Mouse (Mus musculus) forebrain, embryonic 14.5 days (tissue): ENCODE measurements around the gene 1700113H08Rik. TPM values are rescaled to one million over a fixed set of nuclear protein-coding genes. Genes with fewer than 3 reads are reported as not detected.

Experiments used
- ATAC-seq: fragments of 200-750 bp; cut with Nextera tagmentation; 2 replicates; pipeline ENCODE4 v1.8.0; 2017; ENCODE audit warnings: mild to moderate bottlenecking, moderate library complexity
- DNase-seq: peaks from one replicate; pipeline ENCODE4 v3.0.0-alpha.2; 2015; ENCODE audit warnings: low spot score
- H3K27ac ChIP-seq: fragments of 300-500 bp; sonication (generic); 2 replicates; pipeline ENCODE4 v1.5.1; 2014; ENCODE audit warnings: low read depth, mild to moderate bottlenecking, control low read depth, low read length, moderate library complexity
- H3K27me3 ChIP-seq: fragments of 300-500 bp; sonication (generic); replicated peaks from 2 replicates; pipeline ENCODE4 v1.6.1; 2014; ENCODE audit warnings: low read length, control low read depth, mixed read lengths; ENCODE audit not compliant: control insufficient read depth, insufficient read depth
- H3K36me3 ChIP-seq: fragments of 300-500 bp; sonication (generic); 2 replicates; pipeline ENCODE4 v1.6.1; 2014; ENCODE audit warnings: low read length, control low read depth; ENCODE audit not compliant: control insufficient read depth, insufficient read depth
- H3K4me1 ChIP-seq: fragments of 300-500 bp; sonication (generic); 2 replicates; pipeline ENCODE4 v1.6.1; 2014; ENCODE audit warnings: antibody characterized with exemption, low read length, control low read depth; ENCODE audit not compliant: control insufficient read depth, insufficient read depth
- H3K4me2 ChIP-seq: fragments of 300-500 bp; sonication (generic); 2 replicates; pipeline ENCODE4 v1.6.1; 2014; ENCODE audit warnings: mild to moderate bottlenecking, control low read depth, low read length
- H3K4me3 ChIP-seq: fragments of 300-500 bp; sonication (generic); 2 replicates; pipeline ENCODE4 v1.5.1; 2014; ENCODE audit warnings: low read depth, low read length, control low read depth
- H3K9ac ChIP-seq: fragments of 300-500 bp; sonication (generic); 2 replicates; pipeline ENCODE4 v1.6.1; 2014; ENCODE audit warnings: mild to moderate bottlenecking, low read length, control low read depth, moderate library complexity
- H3K9me3 ChIP-seq: fragments of 300-500 bp; sonication (generic); replicated peaks from 2 replicates; pipeline ENCODE4 v1.6.1; 2016; ENCODE audit warnings: low read length, control low read depth, mixed read lengths; ENCODE audit not compliant: control insufficient read depth
- WGBS: fragments of 180-500 bp; shearing (Covaris S2); extraction: QIAGEN DNeasy Blood & Tissue Kit; methylation state at CpG from one replicate; pipeline ENCODE4 v1.1.7; 2014; 5-methylcytosine and 5-hydroxymethylcytosine counted together
- polyA plus RNA-seq: library from polyadenylated mRNA; unstranded; fragments of >200 nt; fragmentation: Nextera tagmentation; extraction: Ambion mirVana; gene quantifications from 2 replicates; pipeline ENCODE4 v1.2.1, GENCODE M21; 2014

The 1700113H08Rik gene
- polyA plus RNA-seq, 1 experiment from 2014 or later, result not detected

GRCm38 (mm10) chr10:87098722-87099121 lies 40.9 kb downstream of the 1700113H08Rik start:
- no peak for DNase-seq
- no peaks in the 10 kb centered on the region for H3K27me3 ChIP-seq
- H3K9me3 ChIP-seq, result no peaks in the 10 kb centered on the region
- WGBS, result 73% methylated on average over 6 of the region's 6 CpGs
- H3K4me3 ChIP-seq, result no peak overlapping the region
- no peak overlapping the region for H3K4me2 ChIP-seq
- H3K4me1 ChIP-seq, result peaks cover 19% of the 10 kb centered on the region
- H3K36me3 ChIP-seq, result no peaks in the 10 kb centered on the region
- H3K27ac ChIP-seq, result no peak overlapping the region
- no peak for ATAC-seq
- H3K9ac ChIP-seq, result no peak overlapping the region

- H3K36me3 ChIP-seq, result no peaks in the 10 kb centered on the region
- ATAC-seq (no peak), DNase-seq (no peak)
- no peaks in the 10 kb centered on the region for H3K27me3 ChIP-seq
- no peak overlapping the region for H3K9ac ChIP-seq
- no peak overlapping the region for H3K4me2 ChIP-seq
- H3K4me3 ChIP-seq, result no peak overlapping the region
- H3K9me3 ChIP-seq, result no peaks in the 10 kb centered on the region
- H3K4me1 ChIP-seq, result peaks cover 19% of the 10 kb centered on the region
- no peak overlapping the region for H3K27ac ChIP-seq
- 44% methylated on average over 4 of the region's 4 CpGs for WGBS
These were observed 42.8 kb downstream of the 1700113H08Rik start for GRCm38 (mm10) chr10:87100668-87101067.

GRCm38 (mm10) chr10:87101265-87101950 lies 43.6 kb downstream of the 1700113H08Rik start:
- 2% methylated on average over 9 of the region's 9 CpGs for WGBS
- peak; percentile 76 for DNase-seq
- no peak overlapping the region for H3K9ac ChIP-seq
- no peaks in the 10 kb centered on the region for H3K36me3 ChIP-seq
- no peak overlapping the region for H3K4me3 ChIP-seq
- peaks cover 19% of the 10 kb centered on the region for H3K4me1 ChIP-seq
- no peaks in the 10 kb centered on the region for H3K9me3 ChIP-seq
- H3K27me3 ChIP-seq, result no peaks in the 10 kb centered on the region
- no peak overlapping the region; the same call in 1 of the 2 replicates for H3K4me2 ChIP-seq
- peak overlapping the region; percentile 35; the same call in 1 of the 2 replicates for H3K27ac ChIP-seq
- ATAC-seq, result peak; percentile 66

GRCm38 (mm10) chr10:87101951-87102320 lies 44.1 kb downstream of the 1700113H08Rik start:
- H3K27ac ChIP-seq, result peak overlapping the region; percentile 35; the same call in 1 of the 2 replicates

GRCm38 (mm10) chr10:87102455-87102854 lies 44.6 kb downstream of the 1700113H08Rik start:
- no peak for ATAC-seq
- Histone ChIP-seq H3K27ac (peak overlapping the region; percentile 35; the same call in 1 of the 2 replicates), H3K4me2 (0 out of 2 replicates have a peak overlapping the region, but pooled peaks have one; percentile 9), H3K9ac (no peak overlapping the region), H3K4me1 (peaks cover 22% of the 10 kb centered on the region), H3K36me3 (no peaks in the 10 kb centered on the region), H3K9me3 (no peaks in the 10 kb centered on the region), H3K27me3 (no peaks in the 10 kb centered on the region), H3K4me3 (no peak overlapping the region)
- 3% methylated on average over 13 of the region's 13 CpGs for WGBS
- peak; percentile 60 for DNase-seq

More at GRCm38 (mm10) chr10:87101951-87102320, 44.1 kb downstream of the 1700113H08Rik start:
- H3K4me3 ChIP-seq, result no peak overlapping the region
- ATAC-seq, result peak; percentile 41
- H3K9ac ChIP-seq, result no peak overlapping the region
- WGBS, result 5% methylated on average over 3 of the region's 3 CpGs
- H3K27me3 ChIP-seq, result no peaks in the 10 kb centered on the region
- H3K36me3 ChIP-seq, result no peaks in the 10 kb centered on the region
- H3K4me2 ChIP-seq, result no peak overlapping the region; the same call in 1 of the 2 replicates
- no peak for DNase-seq
- no peaks in the 10 kb centered on the region for H3K9me3 ChIP-seq
- peaks cover 19% of the 10 kb centered on the region for H3K4me1 ChIP-seq

- Histone ChIP-seq H3K4me2 (no peak overlapping the region), H3K9ac (no peak overlapping the region), H3K36me3 (no peaks in the 10 kb centered on the region), H3K4me1 (peaks cover 28% of the 10 kb centered on the region), H3K27me3 (no peaks in the 10 kb centered on the region), H3K4me3 (no peak overlapping the region), H3K9me3 (no peaks in the 10 kb centered on the region), H3K27ac (no peak overlapping the region)
- ATAC-seq, result no peak
- DNase-seq, result no peak
- 49% methylated on average over 8 of the region's 8 CpGs for WGBS
These were observed 45.4 kb downstream of the 1700113H08Rik start for GRCm38 (mm10) chr10:87103286-87103685.

- WGBS, result 43% methylated on average over 9 of the region's 9 CpGs
- Histone ChIP-seq H3K4me3 (no peak overlapping the region), H3K27me3 (no peaks in the 10 kb centered on the region), H3K27ac (no peak overlapping the region), H3K4me2 (no peak overlapping the region), H3K9ac (no peak overlapping the region), H3K9me3 (no peaks in the 10 kb centered on the region), H3K4me1 (peaks cover 23% of the 10 kb centered on the region; the same call in 1 of the 2 replicates), H3K36me3 (no peaks in the 10 kb centered on the region)
- DNase-seq (peak; percentile 71), ATAC-seq (no peak)
These were observed 49.9 kb downstream of the 1700113H08Rik start for GRCm38 (mm10) chr10:87107565-87108297.

- Histone ChIP-seq H3K9me3 (no peaks in the 10 kb centered on the region), H3K4me1 (peaks cover 20% of the 10 kb centered on the region; the same call in 1 of the 2 replicates), H3K4me3 (no peak overlapping the region), H3K27ac (no peak overlapping the region), H3K36me3 (no peaks in the 10 kb centered on the region), H3K4me2 (no peak overlapping the region), H3K9ac (no peak overlapping the region), H3K27me3 (no peaks in the 10 kb centered on the region)
- DNase-seq, result no peak
- ATAC-seq, result no peak
- WGBS, result 86% methylated on average over 6 of the region's 6 CpGs
These were observed 50.5 kb downstream of the 1700113H08Rik start for GRCm38 (mm10) chr10:87108333-87108732.
